22 mouse cellular contexts compared by ENCODE assay signal in genomic region chr3:21492413-21492812, GRCm38 (mm10).
DNase-seq lines count a peak whose midpoint lies in the region; ATAC-seq and TF ChIP-seq lines count a peak whose summit lies in the region.
"Had no signal": no experiment of that assay in that cellular context is flagged by ENCODE, and none has a peak within 500 bp of the region (broad histone marks: within the 10 kb centered on the region; RNA-seq: fewer than 3 reads in every experiment).

No protein-coding gene starts in this region.

- TF ChIP-seq EP300 in lung, postnatal 0 days (IDR thresholded peaks at IDR 0.05), result no peak

- no peaks in the 10 kb centered on the region for H3K27me3 ChIP-seq in intestine, postnatal 0 days (replicated peaks; ENCODE audit: control insufficient read depth, insufficient read depth, low read length)
- H3K27me3 ChIP-seq in intestine, embryonic 16.5 days (replicated peaks; ENCODE audit: control insufficient read depth, insufficient read depth, low read length), result no peaks in the 10 kb centered on the region
- H3K27me3 ChIP-seq in lung, postnatal 0 days (replicated peaks; ENCODE audit: insufficient read depth, low read length), result no peaks in the 10 kb centered on the region
- H3K27me3 ChIP-seq in hindbrain, embryonic 12.5 days, result no peaks in the 10 kb centered on the region
- H3K27me3 ChIP-seq in midbrain, embryonic 10.5 days (ENCODE audit: low read depth, poor library complexity, severe bottlenecking), result no peaks in the 10 kb centered on the region
- H3K27me3 ChIP-seq: embryonic facial prominence, embryonic 12.5 days; hindbrain, embryonic 15.5 days; Patski had no signal

- 58% methylated on average over 3 of the region's 3 CpGs for WGBS in intestine, postnatal 0 days
- WGBS in intestine, embryonic 16.5 days, result 57% methylated on average over 3 of the region's 3 CpGs
- 59% methylated on average over 3 of the region's 3 CpGs for WGBS in lung, postnatal 0 days
- 70% methylated on average over 3 of the region's 3 CpGs for WGBS in hindbrain, embryonic 12.5 days
- 74% methylated on average over 3 of the region's 3 CpGs for WGBS in midbrain, embryonic 10.5 days

- H3K4me3 ChIP-seq in intestine, postnatal 0 days (ENCODE audit: low read depth, low read length), result no peak overlapping the region
- H3K4me3 ChIP-seq in intestine, embryonic 16.5 days (ENCODE audit: low read length), result no peak overlapping the region
- H3K4me3 ChIP-seq in lung, postnatal 0 days (ENCODE audit: low read depth, low read length), result no peak overlapping the region
- H3K4me3 ChIP-seq in hindbrain, embryonic 12.5 days, result no peak overlapping the region
- H3K4me3 ChIP-seq in midbrain, embryonic 10.5 days, result no peak overlapping the region
- H3K4me3 ChIP-seq: embryonic facial prominence, embryonic 12.5 days; heart, embryonic 10.5 days; hindbrain, embryonic 10.5 days; hindbrain, embryonic 15.5 days had no signal

- no peak for ATAC-seq in intestine, postnatal 0 days
- ATAC-seq in intestine, embryonic 16.5 days, result no peak
- no peak for ATAC-seq in lung, postnatal 0 days
- no peak for ATAC-seq in hindbrain, embryonic 12.5 days (ENCODE audit: low FRiP score)
- ATAC-seq: activated CD4-positive, CD25-positive, alpha-beta regulatory T cell, adult 4 months; CD4-positive, CD25-positive, alpha-beta regulatory T cell, adult 4 months; forebrain, embryonic 16.5 days; Patski had no signal

- H3K4me1 ChIP-seq in intestine, postnatal 0 days (replicated peaks; ENCODE audit: control insufficient read depth, insufficient read depth, low read length), result no peaks in the 10 kb centered on the region
- no peaks in the 10 kb centered on the region for H3K4me1 ChIP-seq in intestine, embryonic 16.5 days (ENCODE audit: control insufficient read depth, insufficient read depth, low read length)
- no peaks in the 10 kb centered on the region for H3K4me1 ChIP-seq in lung, postnatal 0 days (ENCODE audit: insufficient read depth, low read depth, low read length)
- 0 out of 2 replicates have a peak, but pooled peaks cover 8% of the 10 kb centered on the region for H3K4me1 ChIP-seq in hindbrain, embryonic 12.5 days
- peaks cover 13% of the 10 kb centered on the region for H3K4me1 ChIP-seq in midbrain, embryonic 10.5 days
- H3K4me1 ChIP-seq: embryonic facial prominence, embryonic 12.5 days had no signal

- H3K9me3 ChIP-seq in intestine, postnatal 0 days (ENCODE audit: control insufficient read depth), result no peaks in the 10 kb centered on the region
- H3K9me3 ChIP-seq in intestine, embryonic 16.5 days (ENCODE audit: control insufficient read depth, low read length), result no peaks in the 10 kb centered on the region
- no peaks in the 10 kb centered on the region for H3K9me3 ChIP-seq in lung, postnatal 0 days (ENCODE audit: low read length)
- no peaks in the 10 kb centered on the region for H3K9me3 ChIP-seq in hindbrain, embryonic 12.5 days (replicated peaks)
- H3K9me3 ChIP-seq in midbrain, embryonic 10.5 days (replicated peaks), result no peaks in the 10 kb centered on the region
- H3K9me3 ChIP-seq: heart, embryonic 10.5 days; hindbrain, embryonic 10.5 days; hindbrain, embryonic 15.5 days had no signal

- no peak overlapping the region for H3K9ac ChIP-seq in intestine, postnatal 0 days (ENCODE audit: low read depth, low read length)
- no peak overlapping the region for H3K9ac ChIP-seq in intestine, embryonic 16.5 days (ENCODE audit: low read depth, low read length)
- H3K9ac ChIP-seq in lung, postnatal 0 days (replicated peaks; ENCODE audit: low read depth), result no peak overlapping the region
- no peak overlapping the region for H3K9ac ChIP-seq in hindbrain, embryonic 12.5 days
- H3K9ac ChIP-seq: embryonic facial prominence, embryonic 12.5 days; hindbrain, embryonic 15.5 days had no signal

- H3K27ac ChIP-seq in intestine, postnatal 0 days (ENCODE audit: low read depth, low read length), result no peak overlapping the region
- H3K27ac ChIP-seq in intestine, embryonic 16.5 days (ENCODE audit: low read length), result no peak overlapping the region
- H3K27ac ChIP-seq in lung, postnatal 0 days (ENCODE audit: low read length), result no peak overlapping the region
- H3K27ac ChIP-seq in hindbrain, embryonic 12.5 days, result no peak overlapping the region
- no peak overlapping the region for H3K27ac ChIP-seq in midbrain, embryonic 10.5 days (replicated peaks)
- H3K27ac ChIP-seq: embryonic facial prominence, embryonic 12.5 days; heart, embryonic 10.5 days; hindbrain, embryonic 10.5 days; hindbrain, embryonic 15.5 days had no signal

- TF ChIP-seq CTCF in intestine, postnatal 0 days (IDR thresholded peaks at IDR 0.05; ENCODE audit: low read depth), result peak; percentile 31; the same call in 1 of the 2 replicates
- TF ChIP-seq CTCF in lung, postnatal 0 days (IDR thresholded peaks at IDR 0.05), result peak; percentile 38; the same call in 1 of the 2 replicates

- H3K36me3 ChIP-seq in intestine, postnatal 0 days (ENCODE audit: control insufficient read depth, insufficient read depth), result no peaks in the 10 kb centered on the region
- no peaks in the 10 kb centered on the region for H3K36me3 ChIP-seq in intestine, embryonic 16.5 days (ENCODE audit: control insufficient read depth, insufficient read depth, low read length)
- no peaks in the 10 kb centered on the region for H3K36me3 ChIP-seq in lung, postnatal 0 days (ENCODE audit: insufficient read depth, low read length)
- H3K36me3 ChIP-seq in hindbrain, embryonic 12.5 days, result no peaks in the 10 kb centered on the region
- no peaks in the 10 kb centered on the region for H3K36me3 ChIP-seq in midbrain, embryonic 10.5 days
- H3K36me3 ChIP-seq: embryonic facial prominence, embryonic 12.5 days; heart, embryonic 10.5 days; hindbrain, embryonic 10.5 days; hindbrain, embryonic 15.5 days had no signal

- no peak for DNase-seq in lung, postnatal 0 days (ENCODE audit: low spot score)
- no peak for DNase-seq in lung, postnatal 25 days (ENCODE audit: low spot score)
- DNase-seq in adipocyte (ENCODE audit: low spot score), result peak; percentile 51
- DNase-seq in midbrain, embryonic 10.5 days (ENCODE audit: low spot score), result no peak
- DNase-seq: adrenal gland, adult 2 months; adrenal gland, postnatal 25 days; B cell, adult 2 months; cerebellum, adult 2 months; cerebellum, postnatal 10 days; gastrocnemius, postnatal 14 days; kidney, adult 11 months had no signal

- no peak overlapping the region for H3K4me2 ChIP-seq in intestine, postnatal 0 days (replicated peaks; ENCODE audit: low read depth)
- H3K4me2 ChIP-seq in intestine, embryonic 16.5 days (ENCODE audit: low read depth, low read length), result no peak overlapping the region
- no peak overlapping the region for H3K4me2 ChIP-seq in lung, postnatal 0 days (replicated peaks; ENCODE audit: low read depth, low read length)
- no peak overlapping the region for H3K4me2 ChIP-seq in hindbrain, embryonic 12.5 days (replicated peaks)
- H3K4me2 ChIP-seq: embryonic facial prominence, embryonic 12.5 days; hindbrain, embryonic 15.5 days had no signal
